8 mouse cellular contexts compared by ENCODE assay signal in the genomic region with DNA sequence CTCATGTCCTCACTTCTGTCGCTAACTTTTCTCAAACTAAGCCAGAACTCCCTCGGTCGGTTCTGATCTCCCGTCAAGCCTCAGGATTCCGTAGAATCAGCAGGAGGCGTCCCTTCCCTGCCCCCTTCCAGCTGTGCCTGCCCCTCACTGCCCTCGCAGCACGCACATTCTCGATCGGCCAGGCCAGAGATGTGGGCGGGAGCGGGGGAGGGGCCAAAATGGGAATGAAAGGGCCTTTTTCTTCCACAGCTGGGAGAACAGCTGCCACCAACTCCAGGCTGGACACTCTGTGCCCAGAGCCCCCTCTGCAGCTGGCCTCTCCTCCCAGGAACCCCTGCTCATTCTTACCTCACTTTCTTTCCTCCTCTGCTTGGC. TPM values are rescaled to one million over a fixed set of nuclear protein-coding genes. Genes with fewer than 3 reads are reported as not detected.
DNase-seq lines count a peak whose midpoint lies in the region.

No protein-coding gene starts in this region.

- peak overlapping the region; percentile 28 for H3K4me3 ChIP-seq in macrophage (ENCODE audit: inconsistent target)

- H3K36me3 ChIP-seq in macrophage (ENCODE audit: inconsistent target), result no peaks in the 10 kb centered on the region

- DNase-seq in adipocyte (ENCODE audit: low spot score), result peak; percentile 95
- DNase-seq in embryo, embryonic 10.5 days (ENCODE audit: low spot score), result peak; percentile 95
- peak; percentile 93 for DNase-seq in gastrocnemius, postnatal 25 days
- DNase-seq in hindlimb bud, embryonic 11.5 days (ENCODE audit: extremely low spot score, low read depth, low spot score), result peak; percentile 83
- DNase-seq in left cerebral cortex, adult 9 months (ENCODE audit: low spot score in 2 of 2), result peak; percentile 69 to 79
- peak; percentile 59 for DNase-seq in right cerebral cortex, postnatal 4 days
- DNase-seq in thymus, postnatal 0 days (ENCODE audit: low spot score), result no peak

- 10% methylated on average over 12 of the region's 12 CpGs for WGBS in macrophage (ENCODE audit: missing documents)

- H3K79me2 ChIP-seq in macrophage (ENCODE audit: inconsistent target), result no peaks in the 10 kb centered on the region

- H3K27ac ChIP-seq in macrophage, result peak overlapping the region; percentile 33; the same call in 1 of the 2 replicates

RNA-seq across cellular contexts. Expression of gene Rtkn, which starts 2.3 kb away (rescaled TPM):
- total RNA-seq in gastrocnemius, postnatal 25 days (2021), result 10 to 100 TPM in 1 of 2 experiments, 1 to 10 TPM in 1; 7.9 to 14.4 TPM
- total RNA-seq in macrophage (2018; cell fraction: chromatin; rRNA removed), result 1 to 10 TPM in 21 of 26 experiments, under 1 TPM in 4, not detected in 1; 0.54 to 8.6 (median 2.0) TPM
- 1 to 10 TPM in 18 of 26 experiments, under 1 TPM in 8; 0.56 to 1.8 (median 1.1) TPM for total RNA-seq in macrophage (2018; cell fraction: cytosol; rRNA removed)
- 1 to 10 TPM in 16 of 26 experiments, under 1 TPM in 9, not detected in 1; 0.43 to 4.0 (median 1.2) TPM for total RNA-seq in macrophage (2018; cell fraction: nucleus; rRNA removed)
- 1.3 to 2.1 TPM (median 1.4 TPM) in 3 replicates for polyA plus RNA-seq in macrophage (2018)
- polyA plus RNA-seq in thymus, postnatal 0 days (2015; fragmentation: Nextera tagmentation; extraction: Ambion mirVana), result 29.1 and 30.9 TPM in 2 replicates

RNA-seq across cellular contexts. Expression of gene Ino80b, which starts 12.3 kb away (rescaled TPM):
- total RNA-seq in gastrocnemius, postnatal 25 days (2021), result 10 to 100 TPM in 1 of 2 experiments, 1 to 10 TPM in 1; 4.8 to 14.0 TPM
- total RNA-seq in macrophage (2018; cell fraction: chromatin; rRNA removed), result 10 to 100 TPM in 12 of 26 experiments, 1 to 10 TPM in 14; 1.8 to 27.1 (median 8.7) TPM
- 10 to 100 TPM; 13.0 to 31.0 (median 21.7) TPM for total RNA-seq in macrophage (2018; cell fraction: cytosol; rRNA removed)
- 10 to 100 TPM in 9 of 26 experiments, 1 to 10 TPM in 17; 3.9 to 20.8 (median 8.2) TPM for total RNA-seq in macrophage (2018; cell fraction: nucleus; rRNA removed)
- 16.6 to 24.5 TPM (median 22.9 TPM) in 3 replicates for polyA plus RNA-seq in macrophage (2018)
- 17.7 and 17.9 TPM in 2 replicates for polyA plus RNA-seq in thymus, postnatal 0 days (2015; fragmentation: Nextera tagmentation; extraction: Ambion mirVana)

RNA-seq across cellular contexts. Expression of gene Wbp1, which starts 16.2 kb away (rescaled TPM):
- 10 to 100 TPM; 37.8 to 38.2 TPM for total RNA-seq in gastrocnemius, postnatal 25 days (2021)
- total RNA-seq in macrophage (2018; cell fraction: chromatin; rRNA removed), result 10 to 100 TPM in 15 of 26 experiments, 1 to 10 TPM in 11; 2.3 to 30.3 (median 11.4) TPM
- 10 to 100 TPM; 12.7 to 23.7 (median 17.4) TPM for total RNA-seq in macrophage (2018; cell fraction: cytosol; rRNA removed)
- 10 to 100 TPM in 15 of 26 experiments, 1 to 10 TPM in 11; 4.4 to 31.2 (median 12.1) TPM for total RNA-seq in macrophage (2018; cell fraction: nucleus; rRNA removed)
- polyA plus RNA-seq in macrophage (2018), result 13.1 to 20.6 TPM (median 14.1 TPM) in 3 replicates
- 69.7 and 71.1 TPM in 2 replicates for polyA plus RNA-seq in thymus, postnatal 0 days (2015; fragmentation: Nextera tagmentation; extraction: Ambion mirVana)

RNA-seq across cellular contexts. Expression of gene Wdr54, which starts 18.6 kb away (rescaled TPM):
- 1 to 10 TPM; 1.2 to 1.4 TPM for total RNA-seq in gastrocnemius, postnatal 25 days (2021)
- total RNA-seq in macrophage (2018; cell fraction: chromatin; rRNA removed), result 1 to 10 TPM in 6 of 26 experiments, under 1 TPM in 9, not detected in 11; 0.29 to 1.8 (median 0.92) TPM
- under 1 TPM; 0.10 to 0.65 (median 0.34) TPM for total RNA-seq in macrophage (2018; cell fraction: cytosol; rRNA removed)
- total RNA-seq in macrophage (2018; cell fraction: nucleus; rRNA removed), result 1 to 10 TPM in 4 of 26 experiments, under 1 TPM in 9, not detected in 13; 0.28 to 1.6 (median 0.63) TPM
- 0.30 to 1.1 TPM (median 0.42 TPM) in 3 replicates for polyA plus RNA-seq in macrophage (2018)
- polyA plus RNA-seq in thymus, postnatal 0 days (2015; fragmentation: Nextera tagmentation; extraction: Ambion mirVana), result 0.67 and 0.95 TPM in 2 replicates

RNA-seq across cellular contexts. Expression of gene 1700003E16Rik, which starts 18.6 kb away (rescaled TPM):
- not detected for total RNA-seq in gastrocnemius, postnatal 25 days (2021)
- total RNA-seq in macrophage (2018; cell fraction: chromatin; rRNA removed), result not detected
- under 1 TPM in 21 of 26 experiments, not detected in 5; 0.04 to 0.33 (median 0.11) TPM for total RNA-seq in macrophage (2018; cell fraction: cytosol; rRNA removed)
- not detected for total RNA-seq in macrophage (2018; cell fraction: nucleus; rRNA removed)
- polyA plus RNA-seq in macrophage (2018), result 0.19 TPM in 1 of 3 replicates, not detected in the others
- polyA plus RNA-seq in thymus, postnatal 0 days (2015; fragmentation: Nextera tagmentation; extraction: Ambion mirVana), result 0.21 and 0.44 TPM in 2 replicates
